Mouse (Mus musculus) heart, embryonic 11.5 days (tissue): ENCODE results near the gene Acap1. TPM values are rescaled to one million over a fixed set of nuclear protein-coding genes. Genes with fewer than 3 reads are reported as not detected.
A peak's percentile ranks its signal among the peaks of the same experiment; 100 is the strongest.

ENCODE experiments used
- ATAC-seq: fragments of 200-750 bp; cut with Nextera tagmentation; replicated peaks from 2 replicates; pipeline ENCODE4 v1.8.0; 2017; ENCODE audit warnings: moderate library complexity; ENCODE audit not compliant: insufficient number of reproducible peaks, low FRiP score, low TSS enrichment
- H3K27ac ChIP-seq: fragments of 300-500 bp; sonication (generic); 2 replicates; pipeline ENCODE4 v1.5.1; 2014; ENCODE audit warnings: mild to moderate bottlenecking, low read depth, low read length
- H3K27me3 ChIP-seq: fragments of 300-500 bp; sonication (generic); 2 replicates; pipeline ENCODE4 v1.6.1; 2014; ENCODE audit warnings: mild to moderate bottlenecking, low read length, mixed read lengths; ENCODE audit not compliant: control insufficient read depth, insufficient read depth
- H3K36me3 ChIP-seq: fragments of 300-500 bp; sonication (generic); 2 replicates; pipeline ENCODE4 v1.6.1; 2014; ENCODE audit warnings: mild to moderate bottlenecking, low read length, moderate library complexity, mixed read lengths; ENCODE audit not compliant: control insufficient read depth, insufficient read depth
- H3K4me1 ChIP-seq: fragments of 300-500 bp; sonication (generic); 2 replicates; pipeline ENCODE4 v1.6.1; 2014; ENCODE audit warnings: low read length; ENCODE audit not compliant: control insufficient read depth, insufficient read depth
- H3K4me2 ChIP-seq: fragments of 300-500 bp; sonication (generic); 2 replicates; pipeline ENCODE4 v1.6.1; 2014; ENCODE audit warnings: mild to moderate bottlenecking, moderate library complexity
- H3K4me3 ChIP-seq: fragments of 300-500 bp; sonication (generic); 2 replicates; pipeline ENCODE4 v1.5.1; 2014; ENCODE audit warnings: low read depth, low read length
- H3K9ac ChIP-seq: fragments of 300-500 bp; sonication (generic); 2 replicates; pipeline ENCODE4 v1.6.1; 2014; ENCODE audit warnings: mild to moderate bottlenecking, low read depth, low read length, moderate library complexity
- H3K9me3 ChIP-seq: fragments of 300-500 bp; sonication (generic); replicated peaks from 2 replicates; pipeline ENCODE4 v1.6.1; 2016; ENCODE audit warnings: low read length; ENCODE audit not compliant: control insufficient read depth
- WGBS: fragments of 180-500 bp; shearing (Covaris S2); extraction: QIAGEN DNeasy Blood & Tissue Kit; methylation state at CpG from one replicate; pipeline ENCODE4 v1.1.7; 2014; ENCODE audit not compliant: insufficient replicate concordance; 5-methylcytosine and 5-hydroxymethylcytosine counted together
- microRNA-seq: library from miRNA; unstranded; fragments of <30 nt; microRNA quantifications from one replicate; pipeline ENCODE4, GENCODE M21; 2016; ENCODE audit warnings: borderline number of aligned reads
- polyA plus RNA-seq: library from polyadenylated mRNA; unstranded; fragments of >200 nt; fragmentation: Nextera tagmentation; extraction: Ambion mirVana; gene quantifications from 2 replicates; pipeline ENCODE4 v1.2.1, GENCODE M21; 2014

Gene Acap1
- polyA plus RNA-seq, 1 experiment from 2014 or later, result 7.2 TPM

DNA sequence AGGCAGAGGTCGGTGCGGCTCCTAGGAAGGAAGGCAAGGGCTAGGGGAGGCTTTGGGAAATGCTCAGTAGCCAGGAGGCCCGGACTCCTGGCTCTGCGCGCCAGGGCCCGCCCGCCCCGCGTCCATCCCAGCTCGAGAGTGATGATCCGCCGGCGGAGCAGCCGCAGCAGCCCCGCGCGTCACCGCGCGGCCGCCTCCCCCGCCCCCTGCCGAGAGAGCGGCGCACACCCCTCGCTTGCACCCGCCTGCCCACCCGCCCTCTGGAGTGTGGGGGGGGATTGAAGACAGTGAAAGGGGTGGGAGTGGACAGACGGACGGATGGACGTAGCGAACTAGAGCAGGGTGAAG lies 57.8 kb downstream of the Acap1 start, which contains the start of gene Nlgn2:
Gene Nlgn2, minus strand, starts transcription at position 181 of the 348 bp plus-strand sequence.
- Histone ChIP-seq H3K9ac (peak within 1 kb of the TSS; percentile 85), H3K36me3 (no peaks in the 10 kb centered on the region), H3K27ac (peak within 1 kb of the TSS; percentile 85), H3K4me2 (peak within 1 kb of the TSS; percentile 91), H3K9me3 (no peaks in the 10 kb centered on the region), H3K4me1 (peaks cover 33% of the 10 kb centered on the region), H3K4me3 (peak within 1 kb of the TSS; percentile 70), H3K27me3 (peaks cover 45% of the 10 kb centered on the region)
- WGBS, result 0% methylated on average over 26 of the region's 32 CpGs
- ATAC-seq, result peak; percentile 65

DNA sequence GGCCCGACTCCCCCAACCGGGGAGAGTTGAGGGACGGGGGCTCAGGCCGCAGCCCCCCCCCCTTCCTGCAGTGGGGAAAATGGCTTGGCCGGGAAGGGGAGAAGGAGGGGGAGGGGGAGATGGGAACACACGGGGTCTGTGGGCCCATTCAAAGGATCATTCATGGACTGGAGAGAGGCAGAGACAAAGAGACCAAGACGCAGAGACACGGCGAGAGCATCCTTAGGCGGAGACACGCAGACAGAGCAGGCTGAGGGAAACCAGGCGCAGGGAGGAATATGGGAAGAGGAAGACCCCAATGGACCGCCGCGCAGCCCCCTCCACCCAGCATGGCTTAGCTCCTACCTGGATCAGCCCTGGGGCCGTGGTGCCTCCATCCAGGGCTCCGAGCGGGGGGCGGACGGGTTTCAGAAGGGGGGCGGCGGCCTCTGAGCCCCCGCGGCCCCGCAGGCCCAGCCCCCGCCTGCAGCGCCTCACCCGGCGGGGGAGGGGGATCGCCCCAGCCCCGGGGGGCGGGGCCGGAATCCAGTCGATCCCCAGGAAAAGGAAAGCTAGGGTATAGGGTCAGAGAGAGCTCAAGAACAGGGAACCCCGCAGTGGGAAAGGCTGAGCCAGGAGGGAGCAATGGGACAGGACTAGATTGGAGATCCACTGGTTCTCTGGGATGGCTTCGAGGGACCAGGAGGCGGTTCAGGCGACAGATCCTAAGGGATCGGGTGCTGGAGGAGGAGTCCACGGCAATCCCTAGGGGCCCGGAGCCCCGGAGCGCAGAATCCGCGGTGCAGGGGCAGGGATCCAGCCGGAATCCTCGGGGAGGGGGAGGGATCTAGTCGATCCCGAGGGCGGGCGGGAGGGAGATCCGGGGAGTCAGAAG lies 58.4 kb downstream of the Acap1 start:
- H3K27me3 ChIP-seq, result peaks cover 47% of the 10 kb centered on the region
- 1% methylated on average over 51 of the region's 52 CpGs for WGBS
- H3K9me3 ChIP-seq, result no peaks in the 10 kb centered on the region
- H3K9ac ChIP-seq, result peak overlapping the region; percentile 78
- ATAC-seq, result no peak
- H3K4me2 ChIP-seq, result peak overlapping the region; percentile 91
- peaks cover 33% of the 10 kb centered on the region for H3K4me1 ChIP-seq
- 0 out of 2 replicates have a peak overlapping the region, but pooled peaks have one; percentile 50 for H3K27ac ChIP-seq
- peak overlapping the region; percentile 70 for H3K4me3 ChIP-seq
- no peaks in the 10 kb centered on the region for H3K36me3 ChIP-seq

DNA sequence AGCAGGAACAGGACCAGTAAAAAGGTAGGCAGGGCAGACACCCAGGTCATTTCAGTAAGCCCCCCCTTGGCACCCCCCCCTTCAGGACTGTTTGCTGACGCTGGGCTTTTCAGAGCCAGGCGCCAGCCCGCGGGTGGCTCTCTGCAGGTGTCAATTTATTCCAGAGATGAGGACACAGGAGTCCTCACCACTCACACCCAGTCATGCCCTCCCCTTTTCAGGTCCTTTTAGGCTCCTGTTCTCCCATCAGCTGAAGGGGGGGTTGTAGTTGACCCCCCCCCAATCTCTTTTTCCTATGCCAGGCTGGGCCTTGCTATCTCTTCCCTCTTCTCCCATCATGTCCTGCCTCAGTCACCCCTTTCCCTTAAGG lies 59.4 kb downstream of the Acap1 start:
- peak overlapping the region; percentile 70; the same call in 1 of the 2 replicates for H3K4me3 ChIP-seq
- H3K9me3 ChIP-seq, result no peaks in the 10 kb centered on the region
- peaks cover 33% of the 10 kb centered on the region for H3K4me1 ChIP-seq
- H3K27ac ChIP-seq, result no peak overlapping the region
- WGBS, result 8% methylated on average over 4 of the region's 4 CpGs
- ATAC-seq, result no peak
- peak overlapping the region; percentile 91 for H3K4me2 ChIP-seq
- H3K27me3 ChIP-seq, result peaks cover 47% of the 10 kb centered on the region
- no peak overlapping the region for H3K9ac ChIP-seq
- H3K36me3 ChIP-seq, result no peaks in the 10 kb centered on the region

DNA sequence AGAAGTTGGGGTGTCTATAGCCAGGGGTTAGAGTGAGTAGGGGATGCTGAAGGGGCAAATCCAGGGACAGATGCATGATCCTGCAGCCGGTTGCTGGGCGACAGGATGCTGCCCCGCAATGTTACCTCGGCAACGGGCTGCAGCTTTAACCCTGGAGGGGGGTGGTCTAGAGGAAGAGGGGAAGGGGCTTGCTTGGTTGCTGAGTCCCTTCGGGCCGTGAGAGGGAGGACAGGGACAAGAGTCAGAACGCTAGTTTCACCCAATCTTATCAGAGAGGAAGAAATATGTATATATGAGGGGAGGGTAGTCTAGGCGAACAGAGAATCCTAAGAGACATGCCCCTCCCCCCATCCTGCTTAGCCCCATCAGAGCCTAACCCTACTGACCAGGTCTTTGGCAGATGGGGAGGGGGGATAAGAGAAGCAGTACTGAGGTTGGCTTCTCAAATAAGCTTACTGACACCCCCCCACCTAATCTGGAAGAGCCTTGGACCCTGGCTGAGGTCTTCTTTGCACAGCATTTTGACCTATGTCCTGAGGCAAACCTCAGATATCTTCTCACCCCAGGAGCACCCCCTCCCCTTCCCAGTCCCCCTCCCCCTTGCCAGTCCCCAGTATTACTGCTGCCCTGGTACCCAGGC lies 59.9 kb downstream of the Acap1 start:
- 7% methylated on average over 9 of the region's 9 CpGs for WGBS
- Histone ChIP-seq H3K27me3 (peaks cover 47% of the 10 kb centered on the region), H3K4me1 (peaks cover 33% of the 10 kb centered on the region), H3K4me3 (0 out of 2 replicates have a peak overlapping the region, but pooled peaks have one; percentile 70), H3K9me3 (no peaks in the 10 kb centered on the region), H3K4me2 (peak overlapping the region; percentile 89; the same call in 1 of the 2 replicates), H3K36me3 (no peaks in the 10 kb centered on the region), H3K27ac (no peak overlapping the region), H3K9ac (no peak overlapping the region)
- ATAC-seq, result no peak

DNA sequence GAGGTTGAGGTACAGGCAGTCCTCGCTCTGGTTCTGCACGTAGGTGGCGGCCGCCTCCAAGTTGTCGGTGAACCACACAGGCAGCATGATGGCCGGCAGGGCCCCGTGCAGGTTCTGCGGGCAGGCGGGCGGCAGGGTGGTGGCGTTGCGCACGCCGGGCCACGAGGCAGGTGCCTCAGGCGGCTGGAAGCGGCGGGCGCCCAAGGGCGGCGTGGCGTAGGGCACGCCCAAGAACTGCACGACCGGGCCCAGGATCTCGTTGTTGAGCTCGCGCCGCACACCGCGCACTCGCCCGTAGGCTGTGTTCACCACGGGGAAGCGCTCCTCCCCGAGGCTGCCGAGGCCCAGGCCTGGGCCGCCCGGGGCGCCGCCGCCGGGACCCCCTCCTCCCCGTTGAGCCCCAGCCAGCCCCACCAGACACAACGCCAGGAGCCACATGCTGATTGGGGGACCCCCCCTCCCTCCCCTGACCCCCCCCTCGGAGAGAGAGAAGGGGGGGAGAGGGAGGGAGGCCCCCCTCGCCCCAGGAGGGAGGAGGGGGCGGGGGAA lies 61.3 kb downstream of the Acap1 start:
- ATAC-seq, result no peak

DNA sequence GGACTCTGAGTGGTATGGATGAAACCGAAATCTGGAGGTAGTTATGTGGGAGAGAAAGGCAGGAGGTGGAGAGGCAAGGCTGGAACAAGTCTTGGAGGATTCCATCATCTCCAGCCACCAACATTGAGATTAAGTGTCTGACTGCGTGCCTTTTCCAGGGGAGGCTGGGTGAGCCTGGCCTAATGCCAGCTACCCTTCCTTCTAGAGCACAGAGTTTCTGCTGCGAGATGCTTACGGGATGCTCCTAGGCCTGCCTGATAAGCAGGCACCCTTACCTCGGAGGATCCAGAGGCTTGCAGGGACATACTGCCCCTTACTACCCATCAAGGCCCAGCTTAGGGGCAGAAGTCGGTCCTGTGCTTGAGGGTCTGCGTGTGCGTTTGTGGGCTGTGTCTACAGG lies 61.8 kb downstream of the Acap1 start:
- peak overlapping the region; percentile 77 for H3K9ac ChIP-seq
- peaks cover 47% of the 10 kb centered on the region for H3K27me3 ChIP-seq
- no peaks in the 10 kb centered on the region for H3K36me3 ChIP-seq

More for the DNA sequence above, 61.3 kb downstream of the Acap1 start:
- peak overlapping the region; percentile 48 for H3K4me3 ChIP-seq
- peak overlapping the region; percentile 77 for H3K9ac ChIP-seq
- peaks cover 27% of the 10 kb centered on the region for H3K4me1 ChIP-seq
- 6% methylated on average over 43 of the region's 48 CpGs for WGBS
- no peaks in the 10 kb centered on the region for H3K36me3 ChIP-seq
- H3K27me3 ChIP-seq, result peaks cover 47% of the 10 kb centered on the region
- peak overlapping the region; percentile 89 for H3K4me2 ChIP-seq
- no peak overlapping the region for H3K27ac ChIP-seq
- H3K9me3 ChIP-seq, result no peaks in the 10 kb centered on the region

More for the DNA sequence above, 61.8 kb downstream of the Acap1 start:
- 39% methylated on average over 8 of the region's 8 CpGs for whole genome bisulfite sequencing
- Histone ChIP-seq H3K4me3 (peak overlapping the region; percentile 48), H3K4me2 (peak overlapping the region; percentile 89), H3K27ac (no peak overlapping the region), H3K9me3 (no peaks in the 10 kb centered on the region), H3K4me1 (peaks cover 24% of the 10 kb centered on the region)
- no peak for ATAC-seq

Small RNA genes within 50 kb of the gene (microRNA-seq; reads per million reads assigned to microRNA genes)
- not detected for gene Mir6924

Other genes with a start within 250 kb of the Acap1 start
- not detected in 2 replicates for gene Sox15, start 240.2 kb downstream of the Acap1 start, polyA plus RNA-seq
- gene Mpdu1, start 232.9 kb downstream of the Acap1 start, polyA plus RNA-seq, result 16.5 and 35.1 TPM in 2 replicates
- gene Cd68, start 229.4 kb downstream of the Acap1 start, polyA plus RNA-seq, result 4.2 and 4.7 TPM in 2 replicates
- gene Eif4a1, start 223.1 kb downstream of the Acap1 start, polyA plus RNA-seq, result 530 and 592 TPM in 2 replicates
- 70.2 and 81.4 TPM in 2 replicates for gene Senp3, start 213.5 kb downstream of the Acap1 start, polyA plus RNA-seq
- gene Tnfsf13, start 209.8 kb downstream of the Acap1 start, polyA plus RNA-seq, result 0.24 TPM in 1 of 2 replicates, not detected in the other
- 4.4 TPM in 2 replicates for gene Tnfsf12, start 199.7 kb downstream of the Acap1 start, polyA plus RNA-seq
- 3.0 and 4.2 TPM in 2 replicates for gene Tnfsfm13, start 199.4 kb downstream of the Acap1 start, polyA plus RNA-seq
- 29.0 and 36.7 TPM in 2 replicates for gene Polr2a, start 136.9 kb downstream of the Acap1 start, polyA plus RNA-seq
- gene Slc35g3, start 133.6 kb downstream of the Acap1 start, polyA plus RNA-seq, result 0.10 TPM in 1 of 2 replicates, not detected in the other
- gene Zbtb4, start 129.6 kb downstream of the Acap1 start, polyA plus RNA-seq, result 2.1 and 3.1 TPM in 2 replicates
- gene Chrnb1, start 99.6 kb downstream of the Acap1 start, polyA plus RNA-seq, result 3.7 and 4.5 TPM in 2 replicates
- 1.5 and 2.5 TPM in 2 replicates for gene Fgf11, start 93.7 kb downstream of the Acap1 start, polyA plus RNA-seq
- gene Tmem102, start 89.9 kb downstream of the Acap1 start, polyA plus RNA-seq, result 1.1 and 1.5 TPM in 2 replicates
- gene Gm39566, start 80.2 kb downstream of the Acap1 start, polyA plus RNA-seq, result not detected in 2 replicates
- not detected in 2 replicates for gene Spem2, start 77.1 kb downstream of the Acap1 start, polyA plus RNA-seq
- gene Spem1, start 73.4 kb downstream of the Acap1 start, polyA plus RNA-seq, result not detected in 2 replicates
- gene Nlgn2, start 57.8 kb downstream of the Acap1 start, polyA plus RNA-seq, result 3.1 and 3.3 TPM in 2 replicates
- 321 and 331 TPM in 2 replicates for gene Tmem256, start 57.0 kb downstream of the Acap1 start, polyA plus RNA-seq
- gene Plscr3, start 49.2 kb downstream of the Acap1 start, polyA plus RNA-seq, result 65.9 and 75.2 TPM in 2 replicates
- gene Tnk1, start 36.8 kb downstream of the Acap1 start, polyA plus RNA-seq, result 0.23 and 0.39 TPM in 2 replicates
- not detected in 2 replicates for gene Tmem95, start 17.5 kb downstream of the Acap1 start, polyA plus RNA-seq
- gene Kctd11, start 14.1 kb downstream of the Acap1 start, polyA plus RNA-seq, result 3.3 and 3.8 TPM in 2 replicates
- gene 2810408A11Rik, start 5.4 kb upstream of the Acap1 start, polyA plus RNA-seq, result 5.3 and 5.8 TPM in 2 replicates
- gene Neurl4, start 5.5 kb upstream of the Acap1 start, polyA plus RNA-seq, result 9.3 and 10.8 TPM in 2 replicates
- 53.2 and 62.2 TPM in 2 replicates for gene Gps2, start 18.3 kb upstream of the Acap1 start, polyA plus RNA-seq
- gene Eif5a, start 26.4 kb upstream of the Acap1 start, polyA plus RNA-seq, result 1,428 and 1,516 TPM in 2 replicates
- 1.5 and 4.3 TPM in 2 replicates for gene Ybx2, start 40.3 kb upstream of the Acap1 start, polyA plus RNA-seq
- 22.0 and 22.8 TPM in 2 replicates for gene Slc2a4, start 52.6 kb upstream of the Acap1 start, polyA plus RNA-seq
- 2.4 and 3.0 TPM in 2 replicates for gene Cldn7, start 69.2 kb upstream of the Acap1 start, polyA plus RNA-seq
- 20.3 and 22.2 TPM in 2 replicates for gene Ctdnep1, start 85.6 kb upstream of the Acap1 start, polyA plus RNA-seq
- 120 and 130 TPM in 2 replicates for gene Elp5, start 87.0 kb upstream of the Acap1 start, polyA plus RNA-seq
- 481 and 489 TPM in 2 replicates for gene Gabarap, start 95.6 kb upstream of the Acap1 start, polyA plus RNA-seq
- 27.3 and 29.9 TPM in 2 replicates for gene Phf23, start 100.2 kb upstream of the Acap1 start, polyA plus RNA-seq
- 18.6 and 18.9 TPM in 2 replicates for gene Dvl2, start 105.1 kb upstream of the Acap1 start, polyA plus RNA-seq
- 94.1 and 111 TPM in 2 replicates for gene Acadvl, start 119.9 kb upstream of the Acap1 start, polyA plus RNA-seq
- 10.2 and 10.4 TPM in 2 replicates for gene Dlg4, start 121.4 kb upstream of the Acap1 start, polyA plus RNA-seq
- 0.13 TPM in 1 of 2 replicates, not detected in the other for gene Asgr1, start 158.5 kb upstream of the Acap1 start, polyA plus RNA-seq
- 0.57 TPM in 1 of 2 replicates, not detected in the other for gene Asgr2, start 197.1 kb upstream of the Acap1 start, polyA plus RNA-seq
- gene Mgl2, start 234.8 kb upstream of the Acap1 start, polyA plus RNA-seq, result 0.17 and 0.29 TPM in 2 replicates